Mouse (Mus musculus) forebrain, embryonic 11.5 days (tissue): Measurements from ENCODE around the gene Cdk2ap2. TPM values are rescaled to one million over a fixed set of nuclear protein-coding genes. Genes with fewer than 3 reads are reported as not detected.

Experiments
- ATAC-seq: fragments of 200-750 bp; cut with Nextera tagmentation; replicated peaks from 2 replicates; pipeline ENCODE4 v1.8.0; 2017; ENCODE audit warnings: moderate TSS enrichment; ENCODE audit not compliant: low FRiP score
- DNase-seq: peaks from one replicate; pipeline ENCODE4 v3.0.0-alpha.2; 2017; ENCODE audit warnings: low spot score
- H3K27ac ChIP-seq: fragments of 300-500 bp; sonication (generic); 2 replicates; pipeline ENCODE4 v1.5.1; 2014; ENCODE audit warnings: low read depth, low read length
- H3K27me3 ChIP-seq: fragments of 300-500 bp; sonication (generic); 2 replicates; pipeline ENCODE4 v1.6.1; 2014; ENCODE audit warnings: mild to moderate bottlenecking, low read length, mixed read lengths; ENCODE audit not compliant: control insufficient read depth, insufficient read depth
- H3K36me3 ChIP-seq: fragments of 300-500 bp; sonication (generic); 2 replicates; pipeline ENCODE4 v1.6.1; 2014; ENCODE audit warnings: mild to moderate bottlenecking, low read length, moderate library complexity, mixed read lengths; ENCODE audit not compliant: control insufficient read depth, insufficient read depth
- H3K4me1 ChIP-seq: fragments of 300-500 bp; sonication (generic); replicated peaks from 2 replicates; pipeline ENCODE4 v1.6.1; 2014; ENCODE audit warnings: low read length, mixed read lengths; ENCODE audit not compliant: control insufficient read depth, insufficient read depth
- H3K4me2 ChIP-seq: fragments of 300-500 bp; sonication (generic); 2 replicates; pipeline ENCODE4 v1.6.1; 2014; ENCODE audit warnings: low read depth, mild to moderate bottlenecking, low read length, moderate library complexity, mixed read lengths; ENCODE audit not compliant: severe bottlenecking
- H3K4me3 ChIP-seq: fragments of 300-500 bp; sonication (generic); 2 replicates; pipeline ENCODE4 v1.5.1; 2014; ENCODE audit warnings: low read depth, low read length
- H3K9ac ChIP-seq: fragments of 300-500 bp; sonication (generic); 2 replicates; pipeline ENCODE4 v1.6.1; 2014; ENCODE audit warnings: low read length
- H3K9me3 ChIP-seq: fragments of 300-500 bp; sonication (generic); 2 replicates; pipeline ENCODE4 v1.6.1; 2016; ENCODE audit warnings: low read length, mixed read lengths; ENCODE audit not compliant: control insufficient read depth
- WGBS: fragments of 180-500 bp; shearing (Covaris S2); extraction: QIAGEN DNeasy Blood & Tissue Kit; methylation state at CpG from one replicate; pipeline ENCODE4 v1.1.7; 2014; 5-methylcytosine and 5-hydroxymethylcytosine counted together
- polyA plus RNA-seq: library from polyadenylated mRNA; unstranded; fragments of >200 nt; fragmentation: Nextera tagmentation; extraction: Ambion mirVana; gene quantifications from 2 replicates; pipeline ENCODE4 v1.2.1, GENCODE M21; 2014

Cdk2ap2 gene
- polyA plus RNA-seq, 1 experiment from 2014 or later, result 73.6 TPM

GRCm38 (mm10) chr19:4101466-4101865 is 4.5 kb downstream of the Cdk2ap2 start:
- ATAC-seq, result no peak
- Histone ChIP-seq H3K27ac (no peak overlapping the region), H3K9me3 (no peaks in the 10 kb centered on the region), H3K4me2 (peak overlapping the region; percentile 95), H3K36me3 (no peaks in the 10 kb centered on the region), H3K27me3 (peaks cover 9% of the 10 kb centered on the region; the same call in 1 of the 2 replicates), H3K4me3 (peak overlapping the region; percentile 45), H3K4me1 (peaks cover 24% of the 10 kb centered on the region), H3K9ac (peak overlapping the region; percentile 64)
- 48% methylated on average over 6 of the region's 6 CpGs for WGBS
- no peak for DNase-seq

- Histone ChIP-seq H3K36me3 (no peaks in the 10 kb centered on the region), H3K9me3 (no peaks in the 10 kb centered on the region), H3K4me2 (no peak overlapping the region), H3K27ac (no peak overlapping the region), H3K4me3 (no peak overlapping the region), H3K9ac (no peak overlapping the region), H3K4me1 (peaks cover 24% of the 10 kb centered on the region), H3K27me3 (peaks cover 9% of the 10 kb centered on the region; the same call in 1 of the 2 replicates)
- DNase-seq, result no peak
- ATAC-seq, result no peak
- WGBS, result 86% methylated on average over 2 of the region's 2 CpGs
Measured at GRCm38 (mm10) chr19:4102049-4102448, 5.1 kb downstream of the Cdk2ap2 start.

- Histone ChIP-seq H3K27me3 (peaks cover 9% of the 10 kb centered on the region; the same call in 1 of the 2 replicates), H3K4me2 (no peak overlapping the region)
- DNase-seq, result no peak
Measured at GRCm38 (mm10) chr19:4102626-4103025, 5.6 kb downstream of the Cdk2ap2 start.

GRCm38 (mm10) chr19:4103294-4103693 is 6.3 kb downstream of the Cdk2ap2 start:
- no peak overlapping the region for H3K4me2 ChIP-seq
- peaks cover 19% of the 10 kb centered on the region for H3K4me1 ChIP-seq
- H3K36me3 ChIP-seq, result no peaks in the 10 kb centered on the region
- WGBS, result 95% methylated on average over 18 of the region's 18 CpGs
- ATAC-seq (no peak), DNase-seq (no peak)
- no peak overlapping the region for H3K27ac ChIP-seq
- no peak overlapping the region for H3K4me3 ChIP-seq
- no peaks in the 10 kb centered on the region for H3K9me3 ChIP-seq
- H3K27me3 ChIP-seq, result peaks cover 9% of the 10 kb centered on the region; the same call in 1 of the 2 replicates
- no peak overlapping the region; the same call in 1 of the 2 replicates for H3K9ac ChIP-seq

More at GRCm38 (mm10) chr19:4102626-4103025, 5.6 kb downstream of the Cdk2ap2 start:
- Histone ChIP-seq H3K9me3 (no peaks in the 10 kb centered on the region), H3K9ac (no peak overlapping the region), H3K4me3 (no peak overlapping the region), H3K27ac (no peak overlapping the region), H3K4me1 (peaks cover 23% of the 10 kb centered on the region), H3K36me3 (no peaks in the 10 kb centered on the region)
- ATAC-seq, result no peak
- 96% methylated on average over 12 of the region's 12 CpGs for WGBS

- H3K27me3 ChIP-seq, result peaks cover 9% of the 10 kb centered on the region; the same call in 1 of the 2 replicates
- ATAC-seq, result no peak
- no peaks in the 10 kb centered on the region for H3K36me3 ChIP-seq
- no peak overlapping the region for H3K27ac ChIP-seq
- WGBS, result 81% methylated on average over 3 of the region's 3 CpGs
- no peak overlapping the region for H3K4me2 ChIP-seq
- H3K9me3 ChIP-seq, result no peaks in the 10 kb centered on the region
- DNase-seq, result no peak
- H3K4me1 ChIP-seq, result peaks cover 18% of the 10 kb centered on the region
- H3K9ac ChIP-seq, result no peak overlapping the region
- no peak overlapping the region for H3K4me3 ChIP-seq
Measured at GRCm38 (mm10) chr19:4103792-4104191, 6.8 kb downstream of the Cdk2ap2 start.

GRCm38 (mm10) chr19:4104675-4105194 is 7.8 kb downstream of the Cdk2ap2 start:
- ATAC-seq (no peak), DNase-seq (no peak)
- 93% methylated on average over 16 of the region's 16 CpGs for WGBS
- no peak overlapping the region for H3K9ac ChIP-seq
- no peak overlapping the region for H3K4me3 ChIP-seq
- no peaks in the 10 kb centered on the region for H3K9me3 ChIP-seq
- H3K27ac ChIP-seq, result no peak overlapping the region
- peaks cover 17% of the 10 kb centered on the region for H3K4me1 ChIP-seq
- H3K36me3 ChIP-seq, result no peaks in the 10 kb centered on the region
- H3K4me2 ChIP-seq, result no peak overlapping the region
- peaks cover 9% of the 10 kb centered on the region; the same call in 1 of the 2 replicates for H3K27me3 ChIP-seq

GRCm38 (mm10) chr19:4106654-4107053 is 9.7 kb downstream of the Cdk2ap2 start:
- WGBS, result 92% methylated on average over 14 of the region's 14 CpGs
- H3K36me3 ChIP-seq, result no peaks in the 10 kb centered on the region
- no peak for DNase-seq
- ATAC-seq, result no peak
- no peak overlapping the region for H3K27ac ChIP-seq
- H3K9me3 ChIP-seq, result no peaks in the 10 kb centered on the region
- H3K4me1 ChIP-seq, result no peaks in the 10 kb centered on the region; the same call in 1 of the 2 replicates
- no peak overlapping the region for H3K9ac ChIP-seq
- no peak overlapping the region for H3K4me3 ChIP-seq
- no peak overlapping the region for H3K4me2 ChIP-seq
- 0 out of 2 replicates have a peak, but pooled peaks cover 2% of the 10 kb centered on the region for H3K27me3 ChIP-seq

GRCm38 (mm10) chr19:4108535-4108934 is 11.6 kb downstream of the Cdk2ap2 start:
- Histone ChIP-seq H3K27ac (no peak overlapping the region), H3K9ac (no peak overlapping the region), H3K4me3 (no peak overlapping the region), H3K27me3 (no peaks in the 10 kb centered on the region), H3K4me1 (no peaks in the 10 kb centered on the region), H3K9me3 (no peaks in the 10 kb centered on the region), H3K4me2 (no peak overlapping the region), H3K36me3 (no peaks in the 10 kb centered on the region)
- DNase-seq (no peak), ATAC-seq (no peak)
- 91% methylated on average over 9 of the region's 9 CpGs for WGBS
